Mouse (Mus musculus) heart, adult 18-20 months (tissue): ENCODE results near the gene Ddhd1. TPM values are rescaled to one million over a fixed set of nuclear protein-coding genes. Genes with fewer than 3 reads are reported as not detected.
"Not testable (repeated sequence)": the region's sequence is repeated elsewhere in the genome, so short reads cannot be mapped to it uniquely, and the experiment has no call there.

Experiments
- DNase-seq, 2 experiments: peaks; one replicate each; pipeline ENCODE4 v3.0.0; 2021 to 2022; ENCODE audit warnings: mixed read lengths in 1 of 2
- microRNA-seq, 2 experiments: library from miRNA; unstranded; fragments of <30 nt; microRNA quantifications; one replicate each; pipeline ENCODE4 v1.2.0; 2022
- total RNA-seq, 2 experiments: library from RNA; stranded (reverse); gene quantifications; 2 replicates each; pipeline ENCODE4 v1.2.3; 2021

Gene Ddhd1
- total RNA-seq, 2 experiments from 2014 or later, result 7.2 to 11.0 TPM

- DNase-seq, result not testable (repeated sequence)
Observed at GRCm38 (mm10) chr14:45580923-45581827, 76.8 kb downstream of the Ddhd1 start.

DNA sequence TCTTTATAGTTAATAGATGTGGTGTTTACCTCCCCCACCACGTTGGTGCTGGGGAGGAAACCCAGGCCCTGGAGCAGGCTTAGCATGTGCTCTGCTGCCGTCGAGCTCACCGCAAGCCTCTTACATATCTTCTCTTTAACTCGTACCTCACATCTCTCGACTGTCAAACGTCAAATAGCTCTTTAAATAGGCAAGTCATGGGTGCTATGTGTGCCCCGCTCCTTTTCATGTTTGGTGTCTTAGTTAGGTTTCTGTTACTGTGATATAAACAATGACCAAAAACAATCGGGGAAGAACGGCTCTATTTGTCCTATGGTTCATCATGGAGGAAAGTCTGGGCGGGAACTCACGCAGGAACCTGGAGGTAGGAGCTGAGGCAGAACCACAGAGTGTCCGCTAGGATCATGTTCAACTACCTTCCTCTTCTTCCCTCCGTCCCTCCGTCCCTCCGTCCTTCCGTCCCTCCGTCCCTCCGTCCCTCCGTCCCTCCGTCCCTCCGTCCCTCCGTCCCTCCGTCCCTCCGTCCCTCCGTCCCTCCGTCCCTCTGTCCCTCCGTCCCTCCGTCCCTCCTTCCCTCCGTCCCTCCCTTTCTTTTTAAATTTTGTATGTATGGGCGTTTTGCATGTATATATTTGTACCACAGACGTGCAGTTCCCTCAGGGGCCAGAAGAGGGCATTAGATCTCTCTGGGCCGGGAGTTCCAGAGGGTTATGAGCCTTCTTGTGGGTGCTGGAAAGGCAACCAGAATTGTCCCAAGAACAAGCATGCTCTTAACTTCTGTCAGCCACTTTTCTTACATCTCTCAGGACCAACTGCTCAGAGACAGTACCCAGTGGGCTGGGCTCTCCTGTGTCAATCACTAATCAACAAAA is 91.6 kb downstream of the Ddhd1 start:
- peak; percentile 49 to 84 for DNase-seq

DNA sequence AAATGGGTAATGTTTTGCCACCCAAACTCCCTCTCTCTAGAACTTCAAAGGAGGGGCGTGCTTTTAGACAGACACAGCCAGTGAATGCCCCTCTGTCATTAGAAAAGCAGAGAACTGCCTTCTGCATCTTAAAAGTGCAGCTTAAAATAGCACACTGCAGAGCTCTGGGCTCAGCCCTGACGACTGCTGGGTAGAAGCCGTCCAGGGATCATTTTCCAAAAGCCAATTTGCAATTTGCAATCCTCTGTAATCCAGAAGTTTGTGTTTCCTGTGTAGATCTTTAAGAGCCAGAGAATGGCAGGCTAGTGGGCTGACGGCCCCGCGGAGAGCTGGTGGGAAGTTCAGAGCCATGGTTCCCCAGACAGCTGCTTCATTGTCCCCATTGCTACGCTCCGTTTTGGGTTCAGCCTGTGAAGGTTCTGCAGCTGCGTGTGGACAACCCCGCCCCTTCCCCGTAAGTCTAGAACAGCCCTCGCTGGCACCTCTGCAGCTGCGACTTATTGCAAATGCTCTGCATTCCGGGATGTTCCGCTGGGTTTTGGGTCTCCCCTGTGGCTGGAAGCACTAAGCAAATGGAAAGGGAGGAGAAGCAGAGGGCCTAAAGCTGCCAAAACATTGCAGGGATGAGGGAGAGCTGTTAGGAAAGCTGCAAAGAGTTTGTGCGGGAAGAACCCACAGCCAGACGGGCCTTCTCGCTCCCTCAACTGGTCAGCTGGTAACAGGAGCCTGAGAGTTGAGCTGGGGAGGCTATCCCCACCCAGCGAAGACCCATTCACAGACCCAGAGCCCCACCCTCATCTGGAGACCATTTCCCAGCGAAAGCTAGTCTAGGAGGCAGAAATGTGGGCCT is 92.5 kb downstream of the Ddhd1 start:
- peak; percentile 64 to 70 for DNase-seq

DNA sequence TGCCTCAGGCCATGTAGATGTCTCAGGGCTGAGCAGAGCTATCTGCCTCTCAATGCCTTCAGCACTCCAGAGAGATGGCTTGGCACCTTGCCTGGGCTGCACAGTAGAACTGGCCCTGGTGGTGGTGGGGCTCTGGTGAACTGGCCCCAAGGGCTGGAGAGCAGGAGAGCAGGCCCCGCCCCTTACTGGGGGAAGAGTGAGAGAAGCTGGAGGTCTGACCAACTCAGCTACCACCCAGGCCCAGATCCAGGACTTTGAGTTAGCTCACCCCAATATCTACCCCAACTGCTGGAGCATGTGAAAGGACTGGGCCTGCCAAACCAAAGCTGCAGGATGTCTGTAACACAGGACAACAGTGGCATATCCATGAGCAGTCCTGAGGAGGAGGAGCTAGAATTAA is 94.4 kb downstream of the Ddhd1 start:
- DNase-seq, result peak; percentile 55 to 70

DNA sequence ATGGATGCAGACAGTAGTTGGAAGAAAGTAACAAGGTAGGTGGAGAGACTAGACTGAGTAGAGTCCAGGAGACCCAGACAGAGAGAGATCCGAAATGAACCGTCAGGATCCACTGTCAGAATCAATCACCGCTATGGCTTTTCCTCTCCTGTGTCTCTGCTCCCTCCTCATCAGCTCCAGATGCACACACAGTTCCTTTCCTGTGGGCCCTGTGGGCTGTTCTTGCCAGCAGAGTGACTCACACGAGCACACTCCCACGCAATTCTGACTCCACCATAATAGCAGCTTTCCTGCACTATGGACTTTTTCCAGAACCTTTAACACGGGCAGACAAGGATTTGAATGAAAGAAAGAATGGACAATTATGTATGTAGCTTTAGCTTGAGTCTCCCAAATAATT is 96.3 kb downstream of the Ddhd1 start:
- peak; percentile 62 to 80 for DNase-seq

GRCm38 (mm10) chr14:45559018-45559417 is 98.9 kb downstream of the Ddhd1 start:
- DNase-seq, result no peak

- DNase-seq, result peak; percentile 52 to 59
Observed at GRCm38 (mm10) chr14:45554336-45554735, 103.6 kb downstream of the Ddhd1 start.

DNA sequence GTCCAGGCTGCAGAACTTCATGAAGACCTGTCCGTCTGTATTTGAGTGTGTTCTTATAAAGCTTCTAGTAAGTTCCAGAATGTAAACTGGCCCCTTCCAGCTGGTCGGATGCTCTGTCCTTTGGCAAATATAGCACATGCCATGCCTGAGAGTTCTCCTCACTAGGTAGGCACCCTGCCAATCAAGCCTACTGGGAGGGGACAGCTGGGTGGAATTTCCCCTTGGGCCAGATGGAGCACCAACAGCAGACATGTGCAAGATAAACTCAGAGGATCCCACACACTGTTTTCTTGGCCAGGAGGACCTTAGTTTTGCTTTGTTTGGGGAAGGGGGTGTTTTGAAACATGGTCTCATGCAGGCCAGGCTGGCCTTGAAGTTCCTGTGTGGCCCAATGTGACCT is 104.1 kb downstream of the Ddhd1 start:
- peak; percentile 79 to 89 for DNase-seq

DNA sequence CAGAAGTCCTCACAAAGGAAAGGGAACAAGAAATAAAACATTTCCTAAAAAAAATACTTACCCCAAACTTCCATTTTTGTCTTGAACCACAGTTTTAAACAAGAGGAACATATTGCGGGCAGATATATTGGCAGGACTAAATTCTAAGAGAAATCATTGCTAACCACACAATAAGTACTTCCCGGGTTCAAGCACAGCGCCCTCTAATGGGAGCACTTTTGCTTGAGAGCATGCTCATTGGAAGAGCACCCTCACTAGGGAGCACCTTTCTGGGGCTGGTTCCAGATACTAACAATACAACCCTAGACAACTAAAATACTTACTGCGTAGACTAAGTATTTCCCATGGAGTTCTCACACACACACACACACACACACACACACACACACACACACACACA is 105.5 kb downstream of the Ddhd1 start:
- no peak for DNase-seq

DNA sequence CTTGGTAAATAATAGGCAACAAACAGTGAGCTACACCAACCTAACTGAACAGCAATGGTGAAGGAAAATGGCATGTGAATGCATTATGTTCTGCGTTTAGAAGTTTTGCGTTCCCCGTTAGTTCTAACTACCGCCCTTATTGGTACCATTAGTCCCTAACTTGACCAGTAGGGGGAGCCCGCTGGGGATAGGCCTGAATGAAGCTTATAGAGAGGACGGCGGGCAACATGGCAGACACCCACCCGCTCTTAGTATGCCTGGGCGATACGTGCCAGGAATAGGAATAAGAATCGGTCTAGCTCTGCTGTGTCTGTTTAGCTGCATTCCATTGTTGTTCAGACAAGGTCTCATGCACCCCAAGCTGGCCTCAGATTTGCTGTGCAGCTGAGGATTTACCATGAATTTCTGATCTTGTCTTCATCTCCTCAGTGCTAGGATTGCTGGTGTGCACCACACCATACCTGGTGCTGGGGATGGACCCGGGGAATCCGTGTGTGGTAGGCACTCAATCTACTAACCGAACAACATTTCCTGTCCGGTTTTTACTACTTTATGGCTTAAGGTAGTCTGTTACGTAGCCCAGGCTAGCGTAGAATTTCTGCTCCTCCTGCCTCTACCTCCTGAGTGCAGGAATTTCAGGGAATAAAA is 106.7 kb downstream of the Ddhd1 start:
- no peak for DNase-seq

GRCm38 (mm10) chr14:45550010-45550647 is 107.8 kb downstream of the Ddhd1 start:
- DNase-seq, result peak; percentile 52 to 79

- DNase-seq, result no peak
Observed at GRCm38 (mm10) chr14:45548118-45548517, 109.8 kb downstream of the Ddhd1 start.

- DNase-seq, result no peak
Observed at GRCm38 (mm10) chr14:45544905-45545304, 113.0 kb downstream of the Ddhd1 start.

DNA sequence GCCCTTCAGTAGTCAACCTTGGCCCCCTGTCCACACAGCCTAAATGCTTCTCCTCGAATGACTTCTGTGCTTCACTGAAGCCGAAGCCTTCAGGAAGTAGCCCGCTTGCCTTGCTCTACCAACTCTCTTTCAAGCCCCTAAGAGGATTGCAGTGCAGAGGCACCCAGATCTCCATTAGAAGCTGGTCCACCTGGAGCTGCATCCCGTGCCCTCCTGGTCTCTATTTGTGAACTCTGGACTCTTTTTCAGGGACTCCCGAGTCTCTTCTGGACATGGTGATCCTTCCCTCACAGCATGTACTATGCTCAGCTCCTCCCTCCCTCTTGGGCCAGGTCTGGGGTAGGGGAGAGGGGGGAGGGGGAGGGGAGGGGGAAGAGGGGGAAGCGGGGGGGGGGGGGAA is 113.9 kb downstream of the Ddhd1 start:
- no peak for DNase-seq

- DNase-seq, result peak; percentile 91 to 94
Observed at GRCm38 (mm10) chr14:45539659-45540468, 118.1 kb downstream of the Ddhd1 start.

Small RNA genes within 50 kb of the gene (microRNA-seq; reads per million reads assigned to microRNA genes)
- 1.1 to 4.6 reads per million in 2 experiments for gene Mir5131

Other genes starting within 250 kb of the Ddhd1 start
- 100 to 1,000 TPM; 215 to 269 TPM for gene Fermt2, start 128.0 kb downstream of the Ddhd1 start, total RNA-seq